Mouse (Mus musculus) ES-E14 (cell line): Measurements from ENCODE around the gene Cfap299. TPM values are rescaled to one million over a fixed set of nuclear protein-coding genes. Genes with fewer than 3 reads are reported as not detected.

Experiments
- DNase-seq: peaks from one replicate; pipeline ENCODE4 v3.0.0-alpha.2; 2013; ENCODE audit warnings: low read depth, low spot score
- H3K27ac ChIP-seq: 2 replicates; pipeline ENCODE4 v1.5.1; 2012; ENCODE audit warnings: low read depth, mild to moderate bottlenecking, low read length, moderate library complexity, mixed read lengths; ENCODE audit not compliant: poor library complexity, insufficient read depth, severe bottlenecking
- H3K36me3 ChIP-seq: 2 replicates; pipeline ENCODE4 v1.6.1; 2012; ENCODE audit warnings: mild to moderate bottlenecking, low read length, moderate library complexity, mixed read lengths; ENCODE audit not compliant: control insufficient read depth, poor library complexity, insufficient read depth, severe bottlenecking
- H3K4me1 ChIP-seq, 2 experiments: fragments of 150-350 bp in 1 of 2; sonication (generic) in 1 of 2; 2 replicates each; pipeline ENCODE4 v1.6.1; 2012; ENCODE audit warnings: low read length in 2 of 2, mild to moderate bottlenecking in 1 of 2, mixed read lengths in 1 of 2; ENCODE audit not compliant: control insufficient read depth in 2 of 2, insufficient read depth in 2 of 2, poor library complexity in 1 of 2
- H3K4me3 ChIP-seq, 2 experiments: fragments of 150-350 bp in 1 of 2; sonication (generic) in 1 of 2; 2 replicates each; pipeline ENCODE4 v1.5.1; 2012; ENCODE audit warnings: low read length in 2 of 2, low read depth in 1 of 2, mild to moderate bottlenecking in 1 of 2, mixed read lengths in 1 of 2; ENCODE audit not compliant: insufficient read depth in 1 of 2, poor library complexity in 1 of 2, severe bottlenecking in 1 of 2
- H3K9ac ChIP-seq: 2 replicates; pipeline ENCODE4 v1.6.1; 2012; ENCODE audit warnings: low read depth, mild to moderate bottlenecking, low read length, mixed read lengths; ENCODE audit not compliant: poor library complexity, insufficient read depth, severe bottlenecking
- H3K9me3 ChIP-seq: fragments of 150-350 bp; sonication (generic); 2 replicates; pipeline ENCODE4 v1.6.1; 2012; ENCODE audit warnings: low read depth, mild to moderate bottlenecking, low read length; ENCODE audit not compliant: control insufficient read depth, insufficient read depth
- CHD2 ChIP-seq: IDR thresholded peaks from 2 replicates; pipeline ENCODE4 v1.6.1; 2014; ENCODE audit warnings: mild to moderate bottlenecking, low read depth, low read length, inconsistent platforms
- HCFC1 ChIP-seq: IDR thresholded peaks from 2 replicates; pipeline ENCODE4 v1.6.1; 2012; ENCODE audit warnings: low read length, inconsistent platforms, borderline replicate concordance; ENCODE audit not compliant: insufficient read depth
- MAFK ChIP-seq: IDR thresholded peaks from 2 replicates; pipeline ENCODE4 v1.6.1; 2014; ENCODE audit warnings: mild to moderate bottlenecking, low read depth, low read length, inconsistent platforms; ENCODE audit not compliant: insufficient read depth
- ZC3H11A ChIP-seq: IDR thresholded peaks from 2 replicates; pipeline ENCODE4 v1.6.1; 2012; ENCODE audit warnings: low read depth, mild to moderate bottlenecking, inconsistent platforms, low read length, borderline replicate concordance
- ZNF384 ChIP-seq: IDR thresholded peaks from 2 replicates; pipeline ENCODE4 v1.6.1; 2012; ENCODE audit warnings: low read depth, low read length, inconsistent platforms
- in situ Hi-C, 2 experiments: fragments of 600-800 bp; cut with MboI; formaldehyde crosslinking; loops; one replicate each; pipeline ENCODE4 v1.15.1; 2025; ENCODE audit warnings: low sequenced_read_pairs in 2 of 2, inconsistent platforms in 1 of 2; ENCODE audit not compliant: unreplicated experiment in 2 of 2
- total RNA-seq: library from RNA; depleted of rRNA; stranded (reverse); fragments of 300-350 nt; gene quantifications from 2 replicates; pipeline ENCODE4 v1.2.3, GENCODE M21; 2012

The Cfap299 gene
- total RNA-seq, 1 experiment, result not detected

GRCm38 (mm10) chr5:98466882-98467535 is 137.9 kb downstream of the Cfap299 start:
- Histone ChIP-seq H3K4me1 (no peaks in the 10 kb centered on the region), H3K4me3 (no peak overlapping the region), H3K27ac (no peak overlapping the region), H3K36me3 (no peaks in the 10 kb centered on the region), H3K9ac (no peak overlapping the region), H3K9me3 (no peaks in the 10 kb centered on the region)
- DNase-seq, result no peak
- TF ChIP-seq HCFC1 (no peak), CHD2 (no peak), ZC3H11A (no peak), MAFK (no peak), ZNF384 (no peak)
- in situ Hi-C loops, result loop anchor here in 1 of 2 experiments (25.0 kb wide), 1 partner anchor 95 kb away; the partner anchor contains the start of gene Gm11111

- no peak overlapping the region for H3K27ac ChIP-seq
- H3K9ac ChIP-seq, result no peak overlapping the region
- H3K4me3 ChIP-seq, result no peak overlapping the region
- no peak for TF ChIP-seq HCFC1
- no peak for TF ChIP-seq MAFK
- TF ChIP-seq ZNF384, result no peak
- TF ChIP-seq CHD2, result no peak
- no peak for TF ChIP-seq ZC3H11A
- H3K36me3 ChIP-seq, result no peaks in the 10 kb centered on the region
- H3K4me1 ChIP-seq, result no peaks in the 10 kb centered on the region
- no peaks in the 10 kb centered on the region for H3K9me3 ChIP-seq
- DNase-seq, result no peak
- in situ Hi-C loops, result loop anchor here in 1 of 2 experiments (25.0 kb wide), 1 partner anchor 92 kb away; the partner anchor contains the start of gene Gm11111
Observed at GRCm38 (mm10) chr5:98470052-98470451, 140.9 kb downstream of the Cfap299 start.

GRCm38 (mm10) chr5:98476539-98476938 is 147.4 kb downstream of the Cfap299 start:
- TF ChIP-seq ZNF384 (no peak), CHD2 (no peak), ZC3H11A (no peak), HCFC1 (no peak), MAFK (no peak)
- no peaks in the 10 kb centered on the region for H3K36me3 ChIP-seq
- no peaks in the 10 kb centered on the region for H3K4me1 ChIP-seq
- in situ Hi-C loops, result no loop called here
- no peak for DNase-seq
- H3K9ac ChIP-seq, result no peak overlapping the region
- no peak overlapping the region for H3K4me3 ChIP-seq
- no peak overlapping the region for H3K27ac ChIP-seq
- no peaks in the 10 kb centered on the region for H3K9me3 ChIP-seq

GRCm38 (mm10) chr5:98477261-98477660 is 148.2 kb downstream of the Cfap299 start:
- no peaks in the 10 kb centered on the region for H3K4me1 ChIP-seq
- H3K36me3 ChIP-seq, result no peaks in the 10 kb centered on the region
- no peak overlapping the region for H3K27ac ChIP-seq
- TF ChIP-seq ZC3H11A (no peak), CHD2 (no peak), MAFK (no peak), ZNF384 (no peak), HCFC1 (no peak)
- no peak for DNase-seq
- no peak overlapping the region for H3K9ac ChIP-seq
- no peaks in the 10 kb centered on the region for H3K9me3 ChIP-seq
- in situ Hi-C loops, result no loop called here
- no peak overlapping the region for H3K4me3 ChIP-seq
